Mouse (Mus musculus) spleen, adult 2 months (tissue): ENCODE data around the gene Rps21.

Experiments used
- CTCF ChIP-seq: fragments of 200-500 bp; IDR thresholded peaks from 2 replicates; pipeline ENCODE4 v1.5.1; 2011; ENCODE audit warnings: mild to moderate bottlenecking, inconsistent platforms; ENCODE audit not compliant: insufficient read depth, insufficient read length, insufficient replicate concordance; ENCODE audit errors: extremely low read depth
- POLR2A ChIP-seq: fragments of 200-500 bp; IDR thresholded peaks from 2 replicates; pipeline ENCODE4 v1.6.1; 2011; ENCODE audit warnings: low read depth, low read length, inconsistent platforms

DNA sequence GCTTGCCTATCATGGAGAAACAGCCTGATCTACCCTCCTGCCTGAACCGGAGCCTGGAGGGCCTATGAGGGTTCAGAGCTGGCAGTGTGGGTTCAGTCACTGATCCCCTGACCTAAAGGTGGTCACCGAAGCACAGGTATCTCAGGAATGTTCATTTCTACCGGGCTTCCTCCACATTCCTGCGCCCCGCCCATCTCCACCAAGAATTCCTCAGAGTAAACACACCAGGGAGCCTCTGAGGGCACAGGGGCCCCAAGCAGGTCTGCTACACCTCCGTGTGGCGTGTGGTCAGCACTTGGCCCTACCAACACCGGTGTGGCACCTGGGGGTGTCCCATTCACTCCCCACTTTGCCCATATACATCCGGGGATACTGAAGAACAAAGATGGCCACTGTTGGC lies 37.0 kb upstream of the Rps21 start:
- TF ChIP-seq POLR2A, result no peak
- TF ChIP-seq CTCF, result no peak
